Mouse (Mus musculus) right cerebral cortex, adult 2 months (tissue): ENCODE results near the gene Znrf4.

ENCODE experiments used
- DNase-seq, 2 experiments: peaks; one replicate each; pipeline ENCODE4 v3.0.0; 2021 to 2022; ENCODE audit warnings: low spot score in 2 of 2

Znrf4 gene

GRCm38 (mm10) chr17:56468380-56468779 is 43.9 kb downstream of the Znrf4 start:
- no peak for DNase-seq

- DNase-seq = peak; percentile 53 to 65
Measured at GRCm38 (mm10) chr17:56467456-56467884, 44.8 kb downstream of the Znrf4 start.

GRCm38 (mm10) chr17:56466747-56467146 is 45.5 kb downstream of the Znrf4 start:
- no peak for DNase-seq

GRCm38 (mm10) chr17:56464817-56465216 is 47.4 kb downstream of the Znrf4 start:
- no peak for DNase-seq

GRCm38 (mm10) chr17:56464345-56464744 is 47.9 kb downstream of the Znrf4 start:
- no peak for DNase-seq

GRCm38 (mm10) chr17:56463500-56463899 is 48.7 kb downstream of the Znrf4 start:
- no peak for DNase-seq

GRCm38 (mm10) chr17:56462835-56463455 is 49.3 kb downstream of the Znrf4 start:
- no peak for DNase-seq

- peak; percentile 94 to 95 for DNase-seq
Measured at GRCm38 (mm10) chr17:56461771-56462743, 50.2 kb downstream of the Znrf4 start.
